Mouse (Mus musculus) heart, adult 2 months (tissue): ENCODE measurements around the gene Tiam1.

Experiments used
- CTCF ChIP-seq: fragments of 200-600 bp; IDR thresholded peaks from 2 replicates; pipeline ENCODE4 v1.8.1; 2022; ENCODE audit warnings: antibody characterized with exemption, mild to moderate bottlenecking, moderate library complexity
- EP300 ChIP-seq: fragments of 200-500 bp; IDR thresholded peaks from 2 replicates; pipeline ENCODE4 v1.6.1; 2011; ENCODE audit warnings: low read depth, low read length, control low read depth; ENCODE audit not compliant: insufficient read depth
- POLR2A ChIP-seq: fragments of 200-500 bp; IDR thresholded peaks from 2 replicates; pipeline ENCODE4 v1.6.1; 2011; ENCODE audit warnings: mild to moderate bottlenecking, low read depth, low read length, control low read depth; ENCODE audit not compliant: insufficient read depth

- no peak for TF ChIP-seq POLR2A
- TF ChIP-seq CTCF = no peak
- no peak for TF ChIP-seq EP300
These were observed 18.0 kb downstream of the Tiam1 start for GRCm38 (mm10) chr16:90125318-90126314.
